Mouse (Mus musculus): ENCODE measurements around the gene Gpsm1. TPM values are rescaled to one million over a fixed set of nuclear protein-coding genes. Genes with fewer than 3 reads are reported as not detected.

Gene Gpsm1
- polyA plus RNA-seq, 1 experiment from 2014 or later, result 24.0 TPM

- peak overlapping the region; percentile 44; the same call in 1 of the 2 replicates for H3K27ac ChIP-seq (ENCODE audit: low read length)
- 2% methylated on average over 36 of the region's 36 CpGs for WGBS
- no peaks in the 10 kb centered on the region for H3K9me3 ChIP-seq (ENCODE audit: control insufficient read depth, low read depth, low read length)
- H3K27me3 ChIP-seq (ENCODE audit: control insufficient read depth, insufficient read depth, low read length), result no peaks in the 10 kb centered on the region
- peaks cover 21% of the 10 kb centered on the region; the same call in 1 of the 2 replicates for H3K4me1 ChIP-seq (ENCODE audit: control insufficient read depth, insufficient read depth, low read length)
- H3K36me3 ChIP-seq (ENCODE audit: control insufficient read depth, insufficient read depth, low read length), result peaks cover 14% of the 10 kb centered on the region
- H3K9ac ChIP-seq (replicated peaks; ENCODE audit: low read depth, low read length), result peak overlapping the region; percentile 79
- peak overlapping the region; percentile 96 for H3K4me2 ChIP-seq (replicated peaks; ENCODE audit: low read depth, low read length)
- peak overlapping the region; percentile 60 for H3K4me3 ChIP-seq (ENCODE audit: low read depth, low read length)
- peak; percentile 8; the same call in 1 of the 2 replicates for ATAC-seq (ENCODE audit: insufficient number of reproducible peaks, insufficient read depth, low FRiP score, low read depth)
Observed at GRCm38 (mm10) chr2:26352291-26352910, 37.1 kb downstream of the Gpsm1 start.

- H3K27me3 ChIP-seq (ENCODE audit: control insufficient read depth, insufficient read depth, low read length), result no peaks in the 10 kb centered on the region
- H3K27ac ChIP-seq (ENCODE audit: low read length), result no peak overlapping the region
- peak overlapping the region; percentile 96 for H3K4me2 ChIP-seq (replicated peaks; ENCODE audit: low read depth, low read length)
- peaks cover 20% of the 10 kb centered on the region; the same call in 1 of the 2 replicates for H3K4me1 ChIP-seq (ENCODE audit: control insufficient read depth, insufficient read depth, low read length)
- H3K9ac ChIP-seq (replicated peaks; ENCODE audit: low read depth, low read length), result no peak overlapping the region
- 81% methylated on average over 11 of the region's 11 CpGs for WGBS
- peak overlapping the region; percentile 60; the same call in 1 of the 2 replicates for H3K4me3 ChIP-seq (ENCODE audit: low read depth, low read length)
- H3K36me3 ChIP-seq (ENCODE audit: control insufficient read depth, insufficient read depth, low read length), result peaks cover 5% of the 10 kb centered on the region
- H3K9me3 ChIP-seq (ENCODE audit: control insufficient read depth, low read depth, low read length), result no peaks in the 10 kb centered on the region
- no peak for ATAC-seq (ENCODE audit: insufficient number of reproducible peaks, insufficient read depth, low FRiP score, low read depth)
Observed at GRCm38 (mm10) chr2:26353066-26353980, 38.0 kb downstream of the Gpsm1 start.

- peaks cover 16% of the 10 kb centered on the region; the same call in 1 of the 2 replicates for H3K4me1 ChIP-seq (ENCODE audit: control insufficient read depth, insufficient read depth, low read length)
- no peak overlapping the region for H3K4me3 ChIP-seq (ENCODE audit: low read depth, low read length)
- no peak overlapping the region for H3K4me2 ChIP-seq (replicated peaks; ENCODE audit: low read depth, low read length)
- H3K27me3 ChIP-seq (ENCODE audit: control insufficient read depth, insufficient read depth, low read length), result no peaks in the 10 kb centered on the region
- no peaks in the 10 kb centered on the region for H3K9me3 ChIP-seq (ENCODE audit: control insufficient read depth, low read depth, low read length)
- no peaks in the 10 kb centered on the region for H3K36me3 ChIP-seq (ENCODE audit: control insufficient read depth, insufficient read depth, low read length)
- H3K27ac ChIP-seq (ENCODE audit: low read length), result no peak overlapping the region
- 86% methylated on average over 4 of the region's 4 CpGs for WGBS
- ATAC-seq (ENCODE audit: insufficient number of reproducible peaks, insufficient read depth, low FRiP score, low read depth), result no peak
- H3K9ac ChIP-seq (replicated peaks; ENCODE audit: low read depth, low read length), result no peak overlapping the region
Observed at GRCm38 (mm10) chr2:26354401-26354800, 39.1 kb downstream of the Gpsm1 start.

- peaks cover 7% of the 10 kb centered on the region; the same call in 1 of the 2 replicates for H3K4me1 ChIP-seq (ENCODE audit: control insufficient read depth, insufficient read depth, low read length)
- ATAC-seq (ENCODE audit: insufficient number of reproducible peaks, insufficient read depth, low FRiP score, low read depth), result no peak
- no peaks in the 10 kb centered on the region for H3K27me3 ChIP-seq (ENCODE audit: control insufficient read depth, insufficient read depth, low read length)
- no peaks in the 10 kb centered on the region for H3K36me3 ChIP-seq (ENCODE audit: control insufficient read depth, insufficient read depth, low read length)
- no peak overlapping the region for H3K4me3 ChIP-seq (ENCODE audit: low read depth, low read length)
- H3K27ac ChIP-seq (ENCODE audit: low read length), result no peak overlapping the region
- H3K4me2 ChIP-seq (replicated peaks; ENCODE audit: low read depth, low read length), result no peak overlapping the region
- 81% methylated on average over 4 of the region's 4 CpGs for WGBS
- H3K9ac ChIP-seq (replicated peaks; ENCODE audit: low read depth, low read length), result no peak overlapping the region
- no peaks in the 10 kb centered on the region for H3K9me3 ChIP-seq (ENCODE audit: control insufficient read depth, low read depth, low read length)
Observed at GRCm38 (mm10) chr2:26356231-26356630, 40.9 kb downstream of the Gpsm1 start.

GRCm38 (mm10) chr2:26356678-26357077, 41.4 kb downstream of the Gpsm1 start:
- H3K4me3 ChIP-seq (ENCODE audit: low read depth, low read length), result no peak overlapping the region
- 79% methylated on average over 7 of the region's 7 CpGs for WGBS
- no peaks in the 10 kb centered on the region for H3K27me3 ChIP-seq (ENCODE audit: control insufficient read depth, insufficient read depth, low read length)
- no peak overlapping the region for H3K4me2 ChIP-seq (replicated peaks; ENCODE audit: low read depth, low read length)
- H3K9me3 ChIP-seq (ENCODE audit: control insufficient read depth, low read depth, low read length), result no peaks in the 10 kb centered on the region
- no peaks in the 10 kb centered on the region for H3K36me3 ChIP-seq (ENCODE audit: control insufficient read depth, insufficient read depth, low read length)
- H3K27ac ChIP-seq (ENCODE audit: low read length), result no peak overlapping the region
- peaks cover 5% of the 10 kb centered on the region; the same call in 1 of the 2 replicates for H3K4me1 ChIP-seq (ENCODE audit: control insufficient read depth, insufficient read depth, low read length)
- H3K9ac ChIP-seq (replicated peaks; ENCODE audit: low read depth, low read length), result no peak overlapping the region
- ATAC-seq (ENCODE audit: insufficient number of reproducible peaks, insufficient read depth, low FRiP score, low read depth), result no peak

- Histone ChIP-seq H3K9ac (replicated peaks; ENCODE audit: low read depth, low read length) (no peak overlapping the region), H3K4me1 (ENCODE audit: control insufficient read depth, insufficient read depth, low read length) (peaks cover 4% of the 10 kb centered on the region; the same call in 1 of the 2 replicates), H3K9me3 (ENCODE audit: control insufficient read depth, low read depth, low read length) (no peaks in the 10 kb centered on the region), H3K4me2 (replicated peaks; ENCODE audit: low read depth, low read length) (no peak overlapping the region), H3K4me3 (ENCODE audit: low read depth, low read length) (no peak overlapping the region), H3K36me3 (ENCODE audit: control insufficient read depth, insufficient read depth, low read length) (no peaks in the 10 kb centered on the region), H3K27ac (ENCODE audit: low read length) (no peak overlapping the region), H3K27me3 (ENCODE audit: control insufficient read depth, insufficient read depth, low read length) (no peaks in the 10 kb centered on the region)
- 0 out of 2 replicates have a peak, but pooled peaks have one; percentile 29 for ATAC-seq (ENCODE audit: insufficient number of reproducible peaks, insufficient read depth, low FRiP score, low read depth)
- WGBS, result 48% methylated on average over 15 of the region's 15 CpGs
Observed at GRCm38 (mm10) chr2:26357484-26357883, 42.2 kb downstream of the Gpsm1 start.

- Histone ChIP-seq H3K9ac (replicated peaks; ENCODE audit: low read depth, low read length) (no peak overlapping the region), H3K27ac (ENCODE audit: low read length) (no peak overlapping the region), H3K4me1 (ENCODE audit: control insufficient read depth, insufficient read depth, low read length) (no peaks in the 10 kb centered on the region), H3K36me3 (ENCODE audit: control insufficient read depth, insufficient read depth, low read length) (peaks cover 6% of the 10 kb centered on the region; the same call in 1 of the 2 replicates), H3K9me3 (ENCODE audit: control insufficient read depth, low read depth, low read length) (no peaks in the 10 kb centered on the region), H3K4me3 (ENCODE audit: low read depth, low read length) (no peak overlapping the region), H3K4me2 (replicated peaks; ENCODE audit: low read depth, low read length) (no peak overlapping the region), H3K27me3 (ENCODE audit: control insufficient read depth, insufficient read depth, low read length) (no peaks in the 10 kb centered on the region)
- 86% methylated on average over 13 of the region's 13 CpGs for WGBS
- ATAC-seq (ENCODE audit: insufficient number of reproducible peaks, insufficient read depth, low FRiP score, low read depth), result no peak
Observed at GRCm38 (mm10) chr2:26358667-26359320, 43.5 kb downstream of the Gpsm1 start.

GRCm38 (mm10) chr2:26359983-26360382, 44.7 kb downstream of the Gpsm1 start:
- 79% methylated on average over 6 of the region's 6 CpGs for WGBS
- no peak overlapping the region for H3K4me3 ChIP-seq (ENCODE audit: low read depth, low read length)
- no peaks in the 10 kb centered on the region for H3K9me3 ChIP-seq (ENCODE audit: control insufficient read depth, low read depth, low read length)
- H3K4me2 ChIP-seq (replicated peaks; ENCODE audit: low read depth, low read length), result no peak overlapping the region
- no peak overlapping the region for H3K9ac ChIP-seq (replicated peaks; ENCODE audit: low read depth, low read length)
- peaks cover 2% of the 10 kb centered on the region; the same call in 1 of the 2 replicates for H3K4me1 ChIP-seq (ENCODE audit: control insufficient read depth, insufficient read depth, low read length)
- H3K27ac ChIP-seq (ENCODE audit: low read length), result no peak overlapping the region
- no peak for ATAC-seq (ENCODE audit: insufficient number of reproducible peaks, insufficient read depth, low FRiP score, low read depth)
- H3K36me3 ChIP-seq (ENCODE audit: control insufficient read depth, insufficient read depth, low read length), result peaks cover 14% of the 10 kb centered on the region
- no peaks in the 10 kb centered on the region for H3K27me3 ChIP-seq (ENCODE audit: control insufficient read depth, insufficient read depth, low read length)
